Mouse (Mus musculus) megakaryocyte, embryonic 14.5 days (primary cell): Measurements from ENCODE around the gene Tm4sf5.

ENCODE experiments used
- FLI1 ChIP-seq: IDR thresholded peaks from 2 replicates; pipeline ENCODE4 v1.6.1; 2012; ENCODE audit warnings: low read length, inconsistent platforms, mixed read lengths
- GATA1 ChIP-seq: IDR thresholded peaks from 3 replicates; pipeline ENCODE4 v1.6.1; 2012; ENCODE audit warnings: mixed read lengths, low read length, inconsistent platforms, borderline replicate concordance

GRCm38 (mm10) chr11:70520178-70520769 lies 15.2 kb downstream of the Tm4sf5 start:
- no peak for TF ChIP-seq GATA1
- no peak for TF ChIP-seq FLI1
